Mouse (Mus musculus) lung, adult 18-20 months (tissue): Measurements from ENCODE around the gene Spint1.

Source experiments
- DNase-seq, 2 experiments: peaks; one replicate each; pipeline ENCODE4 v3.0.0; 2022; ENCODE audit warnings: mixed read lengths in 2 of 2

Gene Spint1

GRCm38 (mm10) chr2:119245246-119245645 lies 8.1 kb downstream of the Spint1 start:
- DNase-seq: no peak

GRCm38 (mm10) chr2:119247904-119248303 lies 10.7 kb downstream of the Spint1 start:
- DNase-seq: no peak

- DNase-seq: peak; percentile 61 to 75
These were observed 12.5 kb downstream of the Spint1 start for GRCm38 (mm10) chr2:119249592-119250061.

- no peak for DNase-seq
These were observed 13.2 kb downstream of the Spint1 start for GRCm38 (mm10) chr2:119250377-119250776.

- peak; percentile 85 to 90 for DNase-seq
These were observed 13.8 kb downstream of the Spint1 start for GRCm38 (mm10) chr2:119250826-119251478.

GRCm38 (mm10) chr2:119254976-119255375 lies 17.8 kb downstream of the Spint1 start:
- DNase-seq: no peak

GRCm38 (mm10) chr2:119260518-119260917 lies 23.4 kb downstream of the Spint1 start:
- DNase-seq: no peak

- DNase-seq: peak in 1 of 2 experiments; percentile 56
These were observed 24.2 kb downstream of the Spint1 start for GRCm38 (mm10) chr2:119261326-119261725.

- DNase-seq: peak; percentile 87 to 92
These were observed 25.8 kb downstream of the Spint1 start for GRCm38 (mm10) chr2:119262978-119263377.

- no peak for DNase-seq
These were observed 26.7 kb downstream of the Spint1 start for GRCm38 (mm10) chr2:119263813-119264212.

GRCm38 (mm10) chr2:119270286-119270642 lies 33.1 kb downstream of the Spint1 start:
- DNase-seq: no peak

- DNase-seq: peak; percentile 78 to 85
These were observed 33.6 kb downstream of the Spint1 start, which contains the start of gene Rhov for GRCm38 (mm10) chr2:119270643-119271331. Gene Rhov (minus strand): TSS chr2:119271272.

- no peak for DNase-seq
These were observed 37.0 kb downstream of the Spint1 start for GRCm38 (mm10) chr2:119274126-119274525.

GRCm38 (mm10) chr2:119276926-119277325 lies 39.8 kb downstream of the Spint1 start:
- no peak for DNase-seq

- DNase-seq: no peak
These were observed 40.6 kb downstream of the Spint1 start for GRCm38 (mm10) chr2:119277810-119278209.

GRCm38 (mm10) chr2:119281899-119282565 lies 44.9 kb downstream of the Spint1 start:
- DNase-seq: no peak

GRCm38 (mm10) chr2:119287372-119287771 lies 50.2 kb downstream of the Spint1 start:
- DNase-seq: no peak

GRCm38 (mm10) chr2:119288270-119288882 lies 51.2 kb downstream of the Spint1 start, which contains the start of gene Vps18:
Gene Vps18 (plus strand): TSS chr2:119288740.
- DNase-seq: peak; percentile 97 to 98

GRCm38 (mm10) chr2:119289014-119289416 lies 51.9 kb downstream of the Spint1 start:
- no peak for DNase-seq

GRCm38 (mm10) chr2:119292281-119292680 lies 55.1 kb downstream of the Spint1 start:
- no peak for DNase-seq

GRCm38 (mm10) chr2:119292852-119293251 lies 55.7 kb downstream of the Spint1 start:
- no peak for DNase-seq

- DNase-seq: no peak
These were observed 56.1 kb downstream of the Spint1 start for GRCm38 (mm10) chr2:119293311-119293710.

GRCm38 (mm10) chr2:119293776-119294390 lies 56.7 kb downstream of the Spint1 start:
- DNase-seq: no peak
